Mouse (Mus musculus): ENCODE measurements around the gene Tmem214.
"Not testable (repeated sequence)": the region's sequence is repeated elsewhere in the genome, so short reads cannot be mapped to it uniquely, and the experiment has no call there.

Tmem214 gene

GRCm38 (mm10) chr5:30878616-30879015 lies 10.8 kb downstream of the Tmem214 start:
- DNase-seq, result no peak

GRCm38 (mm10) chr5:30879347-30879943 lies 11.6 kb downstream of the Tmem214 start:
- no peak for DNase-seq

GRCm38 (mm10) chr5:30881839-30882238 lies 14.0 kb downstream of the Tmem214 start:
- DNase-seq, result not testable (repeated sequence)

- no peak for DNase-seq
Measured at GRCm38 (mm10) chr5:30886209-30886608, 18.4 kb downstream of the Tmem214 start.

GRCm38 (mm10) chr5:30886731-30887130 lies 18.9 kb downstream of the Tmem214 start:
- DNase-seq, result no peak

GRCm38 (mm10) chr5:30887331-30887761 lies 19.5 kb downstream of the Tmem214 start:
- DNase-seq, result no peak

- peak; percentile 96 for DNase-seq
Measured at GRCm38 (mm10) chr5:30887858-30888336, 20.1 kb downstream of the Tmem214 start.

GRCm38 (mm10) chr5:30888337-30889087 lies 20.7 kb downstream of the Tmem214 start, which contains the start of gene Agbl5:
Agbl5 (plus strand) TSS chr5:30888694.
- peak; percentile 96 for DNase-seq

GRCm38 (mm10) chr5:30889088-30889754 lies 21.4 kb downstream of the Tmem214 start:
- no peak for DNase-seq

- DNase-seq, result no peak
Measured at GRCm38 (mm10) chr5:30890375-30890774, 22.6 kb downstream of the Tmem214 start.

- no peak for DNase-seq
Measured at GRCm38 (mm10) chr5:30901860-30902259, 34.0 kb downstream of the Tmem214 start.

- DNase-seq, result peak; percentile 98
Measured at GRCm38 (mm10) chr5:30907413-30908059, 39.7 kb downstream of the Tmem214 start, which contains the start of gene Ost4. Ost4 (minus strand) TSS chr5:30907788.

- no peak for DNase-seq
Measured at GRCm38 (mm10) chr5:30908426-30909299, 40.9 kb downstream of the Tmem214 start.

- DNase-seq, result peak; percentile 63
Measured at GRCm38 (mm10) chr5:30909300-30909659, 41.5 kb downstream of the Tmem214 start.

GRCm38 (mm10) chr5:30909863-30910262 lies 42.1 kb downstream of the Tmem214 start:
- no peak for DNase-seq

GRCm38 (mm10) chr5:30910481-30910880 lies 42.7 kb downstream of the Tmem214 start:
- DNase-seq, result no peak

- no peak for DNase-seq
Measured at GRCm38 (mm10) chr5:30912156-30912555, 44.3 kb downstream of the Tmem214 start.

- DNase-seq, result no peak
Measured at GRCm38 (mm10) chr5:30913060-30913841, 45.4 kb downstream of the Tmem214 start, which contains the start of gene Emilin1. Emilin1 (plus strand) TSS chr5:30913402.

GRCm38 (mm10) chr5:30914101-30914635 lies 46.4 kb downstream of the Tmem214 start:
- no peak for DNase-seq

GRCm38 (mm10) chr5:30914849-30915248 lies 47.0 kb downstream of the Tmem214 start:
- DNase-seq, result no peak

GRCm38 (mm10) chr5:30915456-30915855 lies 47.6 kb downstream of the Tmem214 start:
- no peak for DNase-seq
